Mouse (Mus musculus) lung, postnatal 0 days (tissue): Measurements from ENCODE around the gene Dennd5b.

Experiments
- CTCF ChIP-seq: IDR thresholded peaks from 2 replicates; pipeline ENCODE4 v1.5.1; 2016; ENCODE audit warnings: antibody characterized with exemption, mild to moderate bottlenecking
- EP300 ChIP-seq: IDR thresholded peaks from 2 replicates; pipeline ENCODE4 v1.6.1; 2016; ENCODE audit warnings: antibody characterized with exemption, mild to moderate bottlenecking, control low read depth

DNA sequence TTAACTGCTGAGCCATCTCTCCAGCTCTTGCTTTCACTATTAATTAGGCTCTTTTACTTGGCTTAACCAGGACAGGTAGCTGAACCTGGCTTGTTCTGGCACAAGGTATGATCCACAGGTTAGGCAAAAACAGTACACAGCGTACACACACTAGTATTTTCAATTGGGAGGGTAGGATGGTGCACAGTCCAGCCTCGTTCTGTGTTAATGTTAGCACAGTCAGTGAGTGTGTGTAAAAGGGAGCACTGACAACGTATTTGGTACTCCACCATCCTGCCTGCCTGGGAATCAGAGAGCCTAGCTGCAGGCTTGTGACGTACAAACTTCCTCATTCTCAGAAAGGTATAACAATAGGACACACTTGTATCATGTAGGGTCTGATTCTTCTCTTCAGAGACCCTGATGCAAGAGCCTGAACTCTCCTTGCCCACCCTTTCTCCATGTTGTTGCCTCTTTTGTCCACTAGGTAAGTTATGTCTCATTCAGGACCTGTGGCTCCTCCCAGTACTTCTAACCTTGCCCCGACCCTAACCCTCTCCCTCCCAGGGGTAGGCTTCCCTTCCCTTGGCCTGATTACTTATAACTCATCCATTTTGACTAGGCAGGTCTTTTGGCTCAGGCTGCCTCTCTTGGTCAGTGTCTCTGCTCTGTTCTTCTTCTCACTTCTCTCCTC lies 107.0 kb downstream of the Dennd5b start:
- TF ChIP-seq CTCF = no peak; the same call in 1 of the 2 replicates
- TF ChIP-seq EP300 = no peak
